In genomic region chr15:99865942-99866341, GRCm38 (mm10) we compare ENCODE assay signal across 8 mouse cellular contexts. TPM values are rescaled to one million over a fixed set of nuclear protein-coding genes. Genes with fewer than 3 reads are reported as not detected.
DNase-seq lines count a peak whose midpoint lies in the region; ATAC-seq and TF ChIP-seq lines count a peak whose summit lies in the region.

No protein-coding gene starts in this region.

- TF ChIP-seq POLR2A in cerebellum, adult 2 months (IDR thresholded peaks at IDR 0.05; ENCODE audit: borderline replicate concordance, insufficient read depth, low read length) = no peak
- no peak for TF ChIP-seq POLR2A in ES-Bruce4 (IDR thresholded peaks at IDR 0.05; ENCODE audit: insufficient read depth, low read length)

- TF ChIP-seq CTCF in cerebellum, adult 2 months (IDR thresholded peaks at IDR 0.05; ENCODE audit: borderline replicate concordance, insufficient read depth, low read depth, low read length) = no peak
- TF ChIP-seq CTCF in ES-Bruce4 (IDR thresholded peaks at IDR 0.05; ENCODE audit: low read depth, low read length) = no peak

- no peak overlapping the region for H3K4me3 ChIP-seq in cerebellum, adult 2 months (replicated peaks; ENCODE audit: insufficient read depth, low read depth, low read length)
- H3K4me3 ChIP-seq in ES-Bruce4 (ENCODE audit: low read depth, low read length) = peak overlapping the region; percentile 47
- H3K4me3 ChIP-seq in heart, embryonic 14.5 days (ENCODE audit: control insufficient read depth in 1 of 2, insufficient read depth in 1 of 2, low read depth in 1 of 2, low read length in 2 of 2) = no peak overlapping the region
- no peak overlapping the region for H3K4me3 ChIP-seq in forebrain, embryonic 13.5 days

- 0 out of 2 replicates have a peak overlapping the region, but pooled peaks have one; percentile 17 for H3K4me2 ChIP-seq in heart, embryonic 14.5 days (ENCODE audit: low read length)
- H3K4me2 ChIP-seq in forebrain, embryonic 13.5 days = no peak overlapping the region

- WGBS in cerebellum, adult 2 months = 40% methylated on average over 5 of the region's 5 CpGs
- 32% methylated on average over 5 of the region's 5 CpGs for WGBS in heart, embryonic 14.5 days
- WGBS in forebrain, embryonic 13.5 days = 60% methylated on average over 5 of the region's 5 CpGs

- DNase-seq in cerebellum, adult 2 months = peak; percentile 12 to 17
- DNase-seq in cerebellum, adult 8-10 months = no peak
- peak; percentile 9 to 10 for DNase-seq in layer of hippocampus, adult 8-10 months (ENCODE audit: low spot score in 2 of 2)
- DNase-seq in urinary bladder, postnatal 14 days (ENCODE audit: low spot score) = peak; percentile 71
- no peak for DNase-seq in left cerebral cortex, adult 11 months (ENCODE audit: low spot score)

- TF ChIP-seq EP300 in ES-Bruce4 (IDR thresholded peaks at IDR 0.05; ENCODE audit: insufficient read depth, low read depth, low read length) = no peak

- peaks cover 17% of the 10 kb centered on the region for H3K36me3 ChIP-seq in ES-Bruce4 (ENCODE audit: control insufficient read depth, insufficient read depth, low read length, poor library complexity, severe bottlenecking)
- H3K36me3 ChIP-seq in heart, embryonic 14.5 days (ENCODE audit: control insufficient read depth, insufficient read depth, low read length) = no peaks in the 10 kb centered on the region
- peaks cover 9% of the 10 kb centered on the region; the same call in 1 of the 2 replicates for H3K36me3 ChIP-seq in forebrain, embryonic 13.5 days (ENCODE audit: poor library complexity, severe bottlenecking)

- ATAC-seq in heart, embryonic 14.5 days (ENCODE audit: insufficient number of reproducible peaks, insufficient read depth, low FRiP score, low read depth) = no peak
- no peak for ATAC-seq in forebrain, embryonic 13.5 days

- no peaks in the 10 kb centered on the region for H3K4me1 ChIP-seq in cerebellum, adult 2 months (ENCODE audit: control insufficient read depth, insufficient read depth, low read length)
- peaks cover 3% of the 10 kb centered on the region for H3K4me1 ChIP-seq in ES-Bruce4 (ENCODE audit: control insufficient read depth, insufficient read depth, low read length)
- H3K4me1 ChIP-seq in heart, embryonic 14.5 days (ENCODE audit: control insufficient read depth in 2 of 2, insufficient read depth in 2 of 2, low read length in 2 of 2) = peaks cover 0 to 6% of the 10 kb centered on the region in 2 experiments; a peak in 2 of 4 replicates
- H3K4me1 ChIP-seq in forebrain, embryonic 13.5 days = peaks cover 13% of the 10 kb centered on the region

- no peaks in the 10 kb centered on the region for H3K27me3 ChIP-seq in cerebellum, adult 2 months (ENCODE audit: control insufficient read depth, insufficient read depth, low read length)
- no peaks in the 10 kb centered on the region for H3K27me3 ChIP-seq in ES-Bruce4 (ENCODE audit: control insufficient read depth, insufficient read depth, low read length, poor library complexity, severe bottlenecking)
- H3K27me3 ChIP-seq in heart, embryonic 14.5 days (ENCODE audit: control insufficient read depth, insufficient read depth, low read length) = no peaks in the 10 kb centered on the region
- no peaks in the 10 kb centered on the region for H3K27me3 ChIP-seq in forebrain, embryonic 13.5 days

- H3K9me3 ChIP-seq in ES-Bruce4 (replicated peaks; ENCODE audit: control insufficient read depth, insufficient read depth, low read length, poor library complexity, severe bottlenecking) = no peaks in the 10 kb centered on the region; the same call in 1 of the 2 replicates
- no peaks in the 10 kb centered on the region for H3K9me3 ChIP-seq in heart, embryonic 14.5 days (ENCODE audit: control insufficient read depth, low read length)
- H3K9me3 ChIP-seq in forebrain, embryonic 13.5 days (replicated peaks) = no peaks in the 10 kb centered on the region

- 0 out of 2 replicates have a peak overlapping the region, but pooled peaks have one; percentile 26 for H3K9ac ChIP-seq in ES-Bruce4 (ENCODE audit: low read depth, poor library complexity, severe bottlenecking)
- no peak overlapping the region for H3K9ac ChIP-seq in heart, embryonic 14.5 days (ENCODE audit: low read length)
- H3K9ac ChIP-seq in forebrain, embryonic 13.5 days = no peak overlapping the region

- no peak overlapping the region for H3K27ac ChIP-seq in cerebellum, adult 2 months (ENCODE audit: insufficient read depth, low read length)
- H3K27ac ChIP-seq in ES-Bruce4 (ENCODE audit: insufficient read depth, low read length) = peak overlapping the region; percentile 68
- peak overlapping the region in 1 of 2 experiments; percentile 29; a peak in 1 of 4 replicates for H3K27ac ChIP-seq in heart, embryonic 14.5 days (replicated peaks in 1 of 2; ENCODE audit: control insufficient read depth in 1 of 2, insufficient read depth in 1 of 2, low read depth in 2 of 2, low read length in 2 of 2)
- no peak overlapping the region for H3K27ac ChIP-seq in forebrain, embryonic 13.5 days

RNA-seq across cellular contexts. Expression of gene Lima1, which starts 9.3 kb away (rescaled TPM):
- polyA plus RNA-seq in cerebellum, adult 2 months (2012; rRNA removed) = 12.3 and 13.5 TPM in 2 replicates
- 104 and 113 TPM in 2 replicates for polyA plus RNA-seq in ES-Bruce4 (2011; ENCODE audit: insufficient read depth, insufficient read length, low read depth, missing spikeins)
- polyA plus RNA-seq in heart, embryonic 14.5 days (2014; fragmentation: Nextera tagmentation; extraction: Ambion mirVana) = 16.9 and 18.6 TPM in 2 replicates
- 10 to 100 TPM; 11.0 to 14.6 (median 13.1) TPM for total RNA-seq in layer of hippocampus, adult 8-10 months (2022)
- polyA plus RNA-seq in forebrain, embryonic 13.5 days (2015; fragmentation: Nextera tagmentation; extraction: Ambion mirVana) = 33.5 and 37.5 TPM in 2 replicates

Comparison
In these comparisons a context has a peak if more than half of its experiments do, and no peak if none do; other contexts are left out.
1. DNase-seq: peak in cerebellum, adult 2 months (2 of 2), layer of hippocampus, adult 8-10 months (2 of 2) and urinary bladder, postnatal 14 days (single experiment); none in cerebellum, adult 8-10 months (single experiment) and left cerebral cortex, adult 11 months (single experiment).